Mouse (Mus musculus): ENCODE measurements around the gene Ccdc6.

- TF ChIP-seq CTCF (IDR thresholded peaks at IDR 0.05; ENCODE audit: low read depth, low read length): no peak
- TF ChIP-seq POLR2A (IDR thresholded peaks at IDR 0.05; ENCODE audit: extremely low read depth, insufficient read depth, low read length): no peak
Measured at GRCm38 (mm10) chr10:70140414-70140813, 43.5 kb downstream of the Ccdc6 start.
